Comparison of ENCODE assay signal across 19 mouse cellular contexts in genomic region chr1:149021734-149022133, GRCm38 (mm10).
DNase-seq lines count a peak whose midpoint lies in the region; ATAC-seq and TF ChIP-seq lines count a peak whose summit lies in the region.
"Had no signal": no experiment of that assay in that cellular context is flagged by ENCODE, and none has a peak within 500 bp of the region (broad histone marks: within the 10 kb centered on the region; RNA-seq: fewer than 3 reads in every experiment).

No protein-coding gene starts in this region.

- 0 out of 2 replicates have a peak, but pooled peaks have one; percentile 64 for ATAC-seq in hindbrain, embryonic 12.5 days (ENCODE audit: low FRiP score)
- no peak for ATAC-seq in hindbrain, embryonic 14.5 days (ENCODE audit: low FRiP score)
- ATAC-seq in midbrain, postnatal 0 days (ENCODE audit: low FRiP score) = no peak
- no peak for ATAC-seq in midbrain, embryonic 14.5 days (ENCODE audit: low FRiP score, low TSS enrichment)
- ATAC-seq: CD4-positive, CD25-positive, alpha-beta regulatory T cell, adult 4 months; forebrain, embryonic 14.5 days; forebrain, postnatal 0 days had no signal

- DNase-seq in hindbrain, embryonic 14.5 days (ENCODE audit: low spot score) = no peak
- DNase-seq in midbrain, postnatal 0 days (ENCODE audit: low spot score) = peak; percentile 49
- DNase-seq in midbrain, embryonic 14.5 days = no peak
- DNase-seq in retina, postnatal 1 day = peak; percentile 2
- DNase-seq in embryo, embryonic 10 days (ENCODE audit: low spot score) = no peak
- DNase-seq: adrenal gland, adult 2 months; adrenal gland, postnatal 14 days; cerebellum, adult 11 months; cerebellum, adult 8-10 months; forebrain, postnatal 0 days; gastrocnemius, adult 2 months; gastrocnemius, postnatal 14 days; heart, adult 11 months had no signal

- no peak overlapping the region for H3K9ac ChIP-seq in hindbrain, embryonic 12.5 days
- H3K9ac ChIP-seq in hindbrain, embryonic 14.5 days = no peak overlapping the region
- H3K9ac ChIP-seq in midbrain, postnatal 0 days (replicated peaks; ENCODE audit: low read length, poor library complexity, severe bottlenecking) = no peak overlapping the region
- no peak overlapping the region for H3K9ac ChIP-seq in midbrain, embryonic 14.5 days (replicated peaks; ENCODE audit: low read length)
- H3K9ac ChIP-seq: embryonic facial prominence, embryonic 12.5 days; embryonic facial prominence, embryonic 15.5 days; forebrain, postnatal 0 days had no signal

- no peaks in the 10 kb centered on the region for H3K36me3 ChIP-seq in hindbrain, embryonic 12.5 days
- H3K36me3 ChIP-seq in hindbrain, embryonic 14.5 days (replicated peaks; ENCODE audit: control insufficient read depth, insufficient read depth) = no peaks in the 10 kb centered on the region
- H3K36me3 ChIP-seq in midbrain, postnatal 0 days (ENCODE audit: insufficient read depth, low read length) = no peaks in the 10 kb centered on the region
- no peaks in the 10 kb centered on the region for H3K36me3 ChIP-seq in midbrain, embryonic 14.5 days (ENCODE audit: control insufficient read depth, insufficient read depth, low read length)
- H3K36me3 ChIP-seq: embryonic facial prominence, embryonic 12.5 days; embryonic facial prominence, embryonic 15.5 days had no signal

- no peaks in the 10 kb centered on the region for H3K4me1 ChIP-seq in hindbrain, embryonic 12.5 days
- H3K4me1 ChIP-seq in hindbrain, embryonic 14.5 days (replicated peaks; ENCODE audit: control insufficient read depth, insufficient read depth, low read length) = no peaks in the 10 kb centered on the region
- no peaks in the 10 kb centered on the region for H3K4me1 ChIP-seq in midbrain, postnatal 0 days (ENCODE audit: insufficient read depth, low read length)
- no peaks in the 10 kb centered on the region for H3K4me1 ChIP-seq in midbrain, embryonic 14.5 days (ENCODE audit: control insufficient read depth, insufficient read depth, low read length)
- H3K4me1 ChIP-seq: embryonic facial prominence, embryonic 12.5 days; embryonic facial prominence, embryonic 15.5 days had no signal

- no peak overlapping the region for H3K27ac ChIP-seq in hindbrain, embryonic 12.5 days
- no peak overlapping the region for H3K27ac ChIP-seq in hindbrain, embryonic 14.5 days
- no peak overlapping the region for H3K27ac ChIP-seq in midbrain, postnatal 0 days (ENCODE audit: low read depth, low read length)
- H3K27ac ChIP-seq in midbrain, embryonic 14.5 days (replicated peaks; ENCODE audit: low read depth, low read length) = no peak overlapping the region
- H3K27ac ChIP-seq: embryonic facial prominence, embryonic 12.5 days; embryonic facial prominence, embryonic 15.5 days; gastrocnemius, adult 2 months had no signal

- H3K27me3 ChIP-seq in hindbrain, embryonic 12.5 days = no peaks in the 10 kb centered on the region
- no peaks in the 10 kb centered on the region for H3K27me3 ChIP-seq in hindbrain, embryonic 14.5 days (ENCODE audit: control insufficient read depth, insufficient read depth, low read length)
- no peaks in the 10 kb centered on the region for H3K27me3 ChIP-seq in midbrain, postnatal 0 days (ENCODE audit: insufficient read depth, low read length)
- no peaks in the 10 kb centered on the region for H3K27me3 ChIP-seq in midbrain, embryonic 14.5 days (ENCODE audit: control insufficient read depth, insufficient read depth, low read length)
- H3K27me3 ChIP-seq: embryonic facial prominence, embryonic 12.5 days; embryonic facial prominence, embryonic 15.5 days had no signal

- H3K9me3 ChIP-seq in hindbrain, embryonic 12.5 days (replicated peaks) = no peaks in the 10 kb centered on the region
- H3K9me3 ChIP-seq in hindbrain, embryonic 14.5 days (ENCODE audit: control insufficient read depth, low read length) = no peaks in the 10 kb centered on the region
- H3K9me3 ChIP-seq in midbrain, postnatal 0 days (ENCODE audit: low read length) = no peaks in the 10 kb centered on the region
- no peaks in the 10 kb centered on the region for H3K9me3 ChIP-seq in midbrain, embryonic 14.5 days (ENCODE audit: control insufficient read depth, low read length)
- H3K9me3 ChIP-seq: embryonic facial prominence, embryonic 12.5 days; embryonic facial prominence, embryonic 15.5 days had no signal

- no peak overlapping the region for H3K4me3 ChIP-seq in hindbrain, embryonic 12.5 days
- H3K4me3 ChIP-seq in hindbrain, embryonic 14.5 days (replicated peaks; ENCODE audit: low read length) = no peak overlapping the region
- H3K4me3 ChIP-seq in midbrain, postnatal 0 days (ENCODE audit: low read depth, low read length) = no peak overlapping the region
- no peak overlapping the region for H3K4me3 ChIP-seq in midbrain, embryonic 14.5 days (replicated peaks; ENCODE audit: low read depth, low read length)
- H3K4me3 ChIP-seq: embryonic facial prominence, embryonic 12.5 days; embryonic facial prominence, embryonic 15.5 days; gastrocnemius, adult 2 months had no signal

- no peak for TF ChIP-seq CTCF in midbrain, postnatal 0 days (IDR thresholded peaks at IDR 0.05)

- no peak overlapping the region for H3K4me2 ChIP-seq in hindbrain, embryonic 12.5 days (replicated peaks)
- no peak overlapping the region for H3K4me2 ChIP-seq in hindbrain, embryonic 14.5 days (replicated peaks)
- H3K4me2 ChIP-seq in midbrain, postnatal 0 days (ENCODE audit: low read depth, low read length, poor library complexity, severe bottlenecking) = no peak overlapping the region
- H3K4me2 ChIP-seq in midbrain, embryonic 14.5 days (ENCODE audit: low read length) = no peak overlapping the region
- H3K4me2 ChIP-seq: embryonic facial prominence, embryonic 12.5 days; embryonic facial prominence, embryonic 15.5 days; heart, embryonic 11.5 days had no signal

Comparison
In these comparisons a context has a peak if more than half of its experiments do, and no peak if none do; other contexts are left out.
1. DNase-seq: peak in midbrain, postnatal 0 days (single experiment) and retina, postnatal 1 day (single experiment); none in hindbrain, embryonic 14.5 days (single experiment), midbrain, embryonic 14.5 days (single experiment) and embryo, embryonic 10 days (single experiment).